Mouse (Mus musculus) heart, embryonic 14.5 days (tissue): ENCODE results near the gene Pak1. TPM values are rescaled to one million over a fixed set of nuclear protein-coding genes. Genes with fewer than 3 reads are reported as not detected.
A peak's percentile ranks its signal among the peaks of the same experiment; 100 is the strongest.
"Not testable (repeated sequence)": the region's sequence is repeated elsewhere in the genome, so short reads cannot be mapped to it uniquely, and the experiment has no call there.

Source experiments
- ATAC-seq: fragments of 200-750 bp; cut with Nextera tagmentation; 2 replicates; pipeline ENCODE4 v1.8.0; 2017; ENCODE audit warnings: low read depth, moderate TSS enrichment; ENCODE audit not compliant: insufficient number of reproducible peaks, insufficient read depth, low FRiP score
- H3K27ac ChIP-seq, 2 experiments: fragments of 200-500 bp in 1 of 2; fragments of 300-500 bp in 1 of 2; sonication (generic) in 1 of 2; replicated peaks in 1 of 2; 2 replicates each; pipeline ENCODE4 v1.5.1; 2012 to 2014; ENCODE audit warnings: low read depth in 2 of 2, low read length in 2 of 2, control low read depth in 1 of 2, mild to moderate bottlenecking in 1 of 2, mixed read lengths in 1 of 2; ENCODE audit not compliant: control insufficient read depth in 1 of 2, insufficient read depth in 1 of 2
- H3K27me3 ChIP-seq: fragments of 300-500 bp; sonication (generic); 2 replicates; pipeline ENCODE4 v1.6.1; 2014; ENCODE audit warnings: mild to moderate bottlenecking, low read length, control low read depth; ENCODE audit not compliant: control insufficient read depth, insufficient read depth
- H3K36me3 ChIP-seq: fragments of 300-500 bp; sonication (generic); 2 replicates; pipeline ENCODE4 v1.6.1; 2014; ENCODE audit warnings: mild to moderate bottlenecking, control low read depth, low read length, mixed read lengths; ENCODE audit not compliant: control insufficient read depth, insufficient read depth
- H3K4me1 ChIP-seq, 2 experiments: fragments of 200-500 bp in 1 of 2; fragments of 300-500 bp in 1 of 2; sonication (generic) in 1 of 2; 2 replicates each; pipeline ENCODE4 v1.6.1; 2012 to 2014; ENCODE audit warnings: low read length in 2 of 2, control low read depth in 1 of 2, mixed read lengths in 1 of 2; ENCODE audit not compliant: control insufficient read depth in 2 of 2, insufficient read depth in 2 of 2
- H3K4me2 ChIP-seq: fragments of 300-500 bp; sonication (generic); 2 replicates; pipeline ENCODE4 v1.6.1; 2014; ENCODE audit warnings: mild to moderate bottlenecking, low read length
- H3K4me3 ChIP-seq, 2 experiments: fragments of 200-500 bp in 1 of 2; fragments of 300-500 bp in 1 of 2; sonication (generic) in 1 of 2; 2 replicates each; pipeline ENCODE4 v1.5.1; 2012 to 2014; ENCODE audit warnings: low read length in 2 of 2, mild to moderate bottlenecking in 2 of 2, control low read depth in 1 of 2, low read depth in 1 of 2, moderate library complexity in 1 of 2; ENCODE audit not compliant: control insufficient read depth in 1 of 2, insufficient read depth in 1 of 2
- H3K9ac ChIP-seq: fragments of 300-500 bp; sonication (generic); 2 replicates; pipeline ENCODE4 v1.6.1; 2014; ENCODE audit warnings: mild to moderate bottlenecking, low read length
- H3K9me3 ChIP-seq: fragments of 300-500 bp; sonication (generic); 2 replicates; pipeline ENCODE4 v1.6.1; 2016; ENCODE audit warnings: low read length, control low read depth; ENCODE audit not compliant: control insufficient read depth
- WGBS: fragments of 180-500 bp; shearing (Covaris S2); extraction: QIAGEN DNeasy Blood & Tissue Kit; methylation state at CpG from one replicate; pipeline ENCODE4 v1.1.7; 2014; 5-methylcytosine and 5-hydroxymethylcytosine counted together
- polyA plus RNA-seq: library from polyadenylated mRNA; unstranded; fragments of >200 nt; fragmentation: Nextera tagmentation; extraction: Ambion mirVana; gene quantifications from 2 replicates; pipeline ENCODE4 v1.2.1, GENCODE M21; 2014

Gene Pak1
- polyA plus RNA-seq, 1 experiment from 2014 or later = 4.1 TPM

- Histone ChIP-seq H3K4me2 (peak overlapping the region; percentile 62), H3K4me3 (peak overlapping the region in 1 of 2 experiments; percentile 33; a peak in 2 of 4 replicates), H3K9me3 (no peaks in the 10 kb centered on the region), H3K36me3 (no peaks in the 10 kb centered on the region), H3K9ac (no peak overlapping the region), H3K4me1 (peaks cover 0 to 3% of the 10 kb centered on the region in 2 experiments; a peak in 1 of 4 replicates), H3K27ac (no peak overlapping the region), H3K27me3 (no peaks in the 10 kb centered on the region)
- no peak for ATAC-seq
- 63% methylated on average over 2 of the region's 2 CpGs for WGBS
These were observed 54.0 kb downstream of the Pak1 start for GRCm38 (mm10) chr7:97842332-97842731.

- no peaks in the 10 kb centered on the region for H3K9me3 ChIP-seq
- H3K4me2 ChIP-seq = peak overlapping the region; percentile 62
- H3K4me1 ChIP-seq = peaks cover 0 to 3% of the 10 kb centered on the region in 2 experiments; a peak in 1 of 4 replicates
- H3K36me3 ChIP-seq = no peaks in the 10 kb centered on the region
- H3K9ac ChIP-seq = peak overlapping the region; percentile 69
- no peak overlapping the region for H3K27ac ChIP-seq
- peak; percentile 83 for ATAC-seq
- 7% methylated on average over 22 of the region's 22 CpGs for WGBS
- no peaks in the 10 kb centered on the region for H3K27me3 ChIP-seq
- H3K4me3 ChIP-seq = peak overlapping the region; percentile 33 to 58
These were observed 54.6 kb downstream of the Pak1 start for GRCm38 (mm10) chr7:97842806-97843570.

GRCm38 (mm10) chr7:97844419-97844818 is 56.1 kb downstream of the Pak1 start:
- Histone ChIP-seq H3K27me3 (no peaks in the 10 kb centered on the region), H3K4me2 (no peak overlapping the region), H3K36me3 (no peaks in the 10 kb centered on the region), H3K9ac (no peak overlapping the region), H3K4me3 (no peak overlapping the region), H3K4me1 (peaks cover 0 to 3% of the 10 kb centered on the region in 2 experiments; a peak in 1 of 4 replicates), H3K27ac (no peak overlapping the region), H3K9me3 (no peaks in the 10 kb centered on the region)
- ATAC-seq = no peak
- 67% methylated on average over 3 of the region's 3 CpGs for WGBS

GRCm38 (mm10) chr7:97845546-97845945 is 57.2 kb downstream of the Pak1 start:
- Histone ChIP-seq H3K36me3 (no peaks in the 10 kb centered on the region), H3K9ac (no peak overlapping the region), H3K4me3 (no peak overlapping the region), H3K4me2 (no peak overlapping the region), H3K27ac (no peak overlapping the region), H3K9me3 (no peaks in the 10 kb centered on the region), H3K4me1 (peaks cover 0 to 3% of the 10 kb centered on the region in 2 experiments; a peak in 1 of 4 replicates), H3K27me3 (no peaks in the 10 kb centered on the region)
- WGBS = 49% methylated on average over 2 of the region's 2 CpGs
- no peak for ATAC-seq

GRCm38 (mm10) chr7:97846539-97846938 is 58.2 kb downstream of the Pak1 start:
- no peak overlapping the region for H3K27ac ChIP-seq
- H3K4me3 ChIP-seq = no peak overlapping the region
- H3K4me2 ChIP-seq = no peak overlapping the region
- no peaks in the 10 kb centered on the region for H3K36me3 ChIP-seq
- peaks cover 0 to 3% of the 10 kb centered on the region in 2 experiments; a peak in 1 of 4 replicates for H3K4me1 ChIP-seq
- H3K9me3 ChIP-seq = no peaks in the 10 kb centered on the region
- H3K9ac ChIP-seq = no peak overlapping the region
- no peak for ATAC-seq
- no peaks in the 10 kb centered on the region for H3K27me3 ChIP-seq

- H3K4me2 ChIP-seq, H3K4me1 ChIP-seq, H3K36me3 ChIP-seq, H3K9me3 ChIP-seq, H3K9ac ChIP-seq, H3K27me3 ChIP-seq, H3K27ac ChIP-seq, ATAC-seq, H3K4me3 ChIP-seq: not testable (repeated sequence)
- 71% methylated on average over 3 of the region's 3 CpGs for WGBS
These were observed 61.2 kb downstream of the Pak1 start for GRCm38 (mm10) chr7:97849557-97849956.

GRCm38 (mm10) chr7:97850331-97850730 is 62.0 kb downstream of the Pak1 start:
- no peak for ATAC-seq
- Histone ChIP-seq H3K27me3 (no peaks in the 10 kb centered on the region), H3K9ac (no peak overlapping the region), H3K4me3 (no peak overlapping the region), H3K27ac (no peak overlapping the region), H3K4me2 (no peak overlapping the region), H3K36me3 (no peaks in the 10 kb centered on the region), H3K9me3 (no peaks in the 10 kb centered on the region), H3K4me1 (no peaks in the 10 kb centered on the region)
- 72% methylated on average over 3 of the region's 3 CpGs for whole genome bisulfite sequencing

- H3K27me3 ChIP-seq = no peaks in the 10 kb centered on the region
- no peaks in the 10 kb centered on the region for H3K36me3 ChIP-seq
- H3K9ac ChIP-seq = no peak overlapping the region
- H3K4me2 ChIP-seq = no peak overlapping the region
- no peaks in the 10 kb centered on the region for H3K4me1 ChIP-seq
- WGBS = 63% methylated on average over 3 of the region's 3 CpGs
- H3K4me3 ChIP-seq = no peak overlapping the region
- no peaks in the 10 kb centered on the region for H3K9me3 ChIP-seq
- H3K27ac ChIP-seq = no peak overlapping the region
- no peak for ATAC-seq
These were observed 75.2 kb downstream of the Pak1 start for GRCm38 (mm10) chr7:97863512-97863911.
